Mouse (Mus musculus) activated CD4-positive, CD25-positive, alpha-beta regulatory T cell, adult 9 weeks (primary cell): ENCODE measurements around the gene Thsd1. TPM values are rescaled to one million over a fixed set of nuclear protein-coding genes. Genes with fewer than 3 reads are reported as not detected.

Experiments
- polyA plus RNA-seq: library from polyadenylated mRNA; unstranded; fragments of 100-300 nt; shearing (Covaris generic); gene quantifications from one replicate; pipeline ENCODE4 v1.2.1, GENCODE M21; 2017

Thsd1 gene
- polyA plus RNA-seq: 0.16 TPM

GRCm38 (mm10) chr8:22227061-22227877 is at the start of gene Thsd1:
Thsd1 (plus strand) TSS chr8:22227313.

GRCm38 (mm10) chr8:22185431-22186397 is 41.4 kb upstream of the Thsd1 start, which contains the start of gene Ckap2:
Ckap2 (minus strand) TSS chr8:22185819.

GRCm38 (mm10) chr8:22192660-22193431 is 34.3 kb upstream of the Thsd1 start, which contains the start of gene Vps36:
Vps36 (plus strand) TSS chr8:22192809.

GRCm38 (mm10) chr8:22282999-22283491 is 55.9 kb downstream of the Thsd1 start, which contains the start of gene Tpte:
Tpte (plus strand) TSS chr8:22283441.

Other genes starting within 250 kb of the Thsd1 start
- 0.10 TPM for gene Atp7b, start 167.0 kb upstream of the Thsd1 start, polyA plus RNA-seq
- 9.6 TPM for gene Alg11, start 166.6 kb upstream of the Thsd1 start, polyA plus RNA-seq
- gene Nek5, start 102.3 kb upstream of the Thsd1 start, polyA plus RNA-seq: not detected
- gene Nek3, start 60.9 kb upstream of the Thsd1 start, polyA plus RNA-seq: 10.5 TPM
- 4.4 TPM for gene Ckap2, start 41.5 kb upstream of the Thsd1 start, polyA plus RNA-seq
- 45.3 TPM for gene Vps36, start 34.5 kb upstream of the Thsd1 start, polyA plus RNA-seq
- gene Tpte, start 56.1 kb downstream of the Thsd1 start, polyA plus RNA-seq: not detected
- gene Slc25a15, start 171.3 kb downstream of the Thsd1 start, polyA plus RNA-seq: 7.3 TPM
- gene Mrps31, start 184.0 kb downstream of the Thsd1 start, polyA plus RNA-seq: 26.7 TPM